Mouse (Mus musculus) forebrain, embryonic 15.5 days (tissue): Measurements from ENCODE around the gene Vps37c. TPM values are rescaled to one million over a fixed set of nuclear protein-coding genes. Genes with fewer than 3 reads are reported as not detected.

ENCODE experiments used
- ATAC-seq: fragments of 200-750 bp; cut with Nextera tagmentation; replicated peaks from 2 replicates; pipeline ENCODE4 v1.8.0; 2017; ENCODE audit warnings: mild to moderate bottlenecking, moderate TSS enrichment, moderate library complexity
- H3K27ac ChIP-seq: fragments of 300-500 bp; sonication (generic); replicated peaks from 2 replicates; pipeline ENCODE4 v1.5.1; 2015; ENCODE audit warnings: mild to moderate bottlenecking, inconsistent platforms
- H3K27me3 ChIP-seq: fragments of 300-500 bp; sonication (generic); 2 replicates; pipeline ENCODE4 v1.6.1; 2015; ENCODE audit warnings: inconsistent platforms
- H3K36me3 ChIP-seq: fragments of 300-500 bp; sonication (generic); 2 replicates; pipeline ENCODE4 v1.6.1; 2015; ENCODE audit warnings: mild to moderate bottlenecking, inconsistent platforms
- H3K4me1 ChIP-seq: fragments of 300-500 bp; sonication (generic); 2 replicates; pipeline ENCODE4 v1.6.1; 2015; ENCODE audit warnings: inconsistent platforms
- H3K4me2 ChIP-seq: fragments of 300-500 bp; sonication (generic); replicated peaks from 2 replicates; pipeline ENCODE4 v1.6.1; 2015; ENCODE audit warnings: mild to moderate bottlenecking, inconsistent platforms
- H3K4me3 ChIP-seq: fragments of 300-500 bp; sonication (generic); 2 replicates; pipeline ENCODE4 v1.5.1; 2015; ENCODE audit warnings: mild to moderate bottlenecking, inconsistent platforms
- H3K9ac ChIP-seq: fragments of 300-500 bp; sonication (generic); replicated peaks from 2 replicates; pipeline ENCODE4 v1.6.1; 2015; ENCODE audit warnings: mild to moderate bottlenecking, inconsistent platforms
- H3K9me3 ChIP-seq: fragments of 300-500 bp; sonication (generic); 2 replicates; pipeline ENCODE4 v1.6.1; 2016; ENCODE audit warnings: inconsistent platforms
- WGBS: fragments of 180-500 bp; shearing (Covaris S2); methylation state at CpG from one replicate; pipeline ENCODE4 v1.1.7; 2015; ENCODE audit warnings: mixed read lengths; 5-methylcytosine and 5-hydroxymethylcytosine counted together
- polyA plus RNA-seq: library from polyadenylated mRNA; unstranded; fragments of >200 nt; fragmentation: Nextera tagmentation; extraction: Ambion mirVana; gene quantifications from 2 replicates; pipeline ENCODE4 v1.2.1, GENCODE M21; 2015

Vps37c gene
- polyA plus RNA-seq, 1 experiment from 2014 or later = 39.3 TPM

DNA sequence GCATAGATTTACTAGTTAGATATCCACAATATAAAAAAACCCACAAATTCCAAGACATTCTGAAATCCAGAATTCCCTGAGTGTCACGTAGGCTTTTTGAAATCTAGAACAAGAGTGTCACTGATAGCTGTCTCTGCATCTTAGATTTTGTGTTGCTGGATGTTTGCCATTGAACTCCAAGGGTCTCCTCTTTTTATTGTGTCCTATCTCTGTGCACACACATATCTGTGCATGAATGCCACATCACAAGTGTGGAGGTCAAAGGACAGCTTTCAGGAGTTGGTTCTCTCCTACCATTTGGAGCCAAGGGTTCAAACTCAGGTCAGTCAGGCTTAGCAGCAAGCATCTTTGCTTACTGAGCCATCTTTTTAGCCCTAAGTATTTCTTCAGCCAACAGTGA, 19.3 kb downstream of the Vps37c start:
- Histone ChIP-seq H3K4me3 (no peak overlapping the region), H3K27ac (peak overlapping the region; percentile 96; the same call in 1 of the 2 replicates), H3K9me3 (no peaks in the 10 kb centered on the region), H3K4me2 (no peak overlapping the region), H3K4me1 (peaks cover 26% of the 10 kb centered on the region), H3K9ac (no peak overlapping the region), H3K36me3 (peaks cover 31% of the 10 kb centered on the region), H3K27me3 (no peaks in the 10 kb centered on the region)
- 91% methylated on average over 1 of the region's 1 CpGs for WGBS
- no peak for ATAC-seq

DNA sequence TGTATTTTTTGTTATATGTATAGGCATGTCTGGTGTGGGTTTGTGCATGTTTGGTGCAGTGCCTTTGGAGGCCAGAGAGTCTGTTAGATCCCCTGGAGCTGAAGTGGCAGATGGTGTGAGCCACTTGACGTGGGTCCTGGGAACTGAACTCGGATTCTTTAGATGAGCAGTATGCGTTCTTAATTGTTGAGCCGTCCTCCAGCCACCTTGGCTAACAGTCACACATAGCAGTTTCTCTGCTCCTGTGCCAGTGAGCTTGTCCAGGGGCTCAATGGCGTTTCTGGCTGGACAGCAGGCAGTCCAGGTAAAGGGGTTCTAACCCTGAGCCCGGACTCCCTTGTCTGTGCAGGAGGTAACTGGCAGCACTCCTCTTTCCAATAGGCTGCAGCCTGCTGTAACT, 20.4 kb downstream of the Vps37c start:
- ATAC-seq = no peak
- no peak overlapping the region for H3K9ac ChIP-seq
- peaks cover 39% of the 10 kb centered on the region for H3K36me3 ChIP-seq

GRCm38 (mm10) chr19:10709360-10710087, 21.0 kb downstream of the Vps37c start:
- peak overlapping the region; percentile 1; the same call in 1 of the 2 replicates for H3K4me2 ChIP-seq

More for the DNA sequence above, 20.4 kb downstream of the Vps37c start:
- Histone ChIP-seq H3K9me3 (no peaks in the 10 kb centered on the region), H3K27ac (peak overlapping the region; percentile 96), H3K4me2 (no peak overlapping the region), H3K27me3 (no peaks in the 10 kb centered on the region), H3K4me1 (peaks cover 26% of the 10 kb centered on the region), H3K4me3 (no peak overlapping the region)
- WGBS = 37% methylated on average over 6 of the region's 6 CpGs

DNA sequence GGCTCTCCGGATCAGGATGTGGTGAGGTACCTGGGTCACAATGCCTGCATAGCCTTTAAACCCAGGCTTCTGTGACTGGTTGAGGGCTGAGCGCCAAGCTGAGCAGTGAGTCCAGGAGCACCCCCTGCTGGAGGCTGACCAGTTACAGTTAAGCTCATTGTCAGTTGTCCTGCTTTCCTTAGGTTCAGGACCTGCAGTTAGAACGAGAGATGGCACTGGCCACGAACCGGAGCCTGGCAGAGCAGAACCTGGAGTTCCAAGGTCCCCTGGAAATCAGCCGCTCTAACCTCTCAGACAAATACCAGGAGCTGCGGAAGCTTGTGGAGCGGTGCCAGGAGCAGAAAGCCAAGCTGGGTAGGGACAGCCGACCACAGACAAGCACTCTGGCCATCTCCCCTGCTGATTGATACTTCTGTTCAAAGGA, 21.6 kb downstream of the Vps37c start:
- Histone ChIP-seq H3K36me3 (peaks cover 43% of the 10 kb centered on the region), H3K27ac (peak overlapping the region; percentile 96), H3K9ac (0 out of 2 replicates have a peak overlapping the region, but pooled peaks have one; percentile 7), H3K27me3 (no peaks in the 10 kb centered on the region), H3K9me3 (no peaks in the 10 kb centered on the region), H3K4me2 (peak overlapping the region; percentile 1; the same call in 1 of the 2 replicates), H3K4me1 (peaks cover 30% of the 10 kb centered on the region), H3K4me3 (no peak overlapping the region)
- ATAC-seq = peak; percentile 41; the same call in 1 of the 2 replicates
- WGBS = 36% methylated on average over 9 of the region's 9 CpGs

More at GRCm38 (mm10) chr19:10709360-10710087, 21.0 kb downstream of the Vps37c start:
- no peaks in the 10 kb centered on the region for H3K27me3 ChIP-seq
- no peaks in the 10 kb centered on the region for H3K9me3 ChIP-seq
- peaks cover 43% of the 10 kb centered on the region for H3K36me3 ChIP-seq
- 8% methylated on average over 8 of the region's 8 CpGs for WGBS
- ATAC-seq = peak; percentile 90
- no peak overlapping the region for H3K4me3 ChIP-seq
- peak overlapping the region; percentile 96 for H3K27ac ChIP-seq
- H3K4me1 ChIP-seq = peaks cover 29% of the 10 kb centered on the region
- 0 out of 2 replicates have a peak overlapping the region, but pooled peaks have one; percentile 7 for H3K9ac ChIP-seq

GRCm38 (mm10) chr19:10710751-10711150, 22.2 kb downstream of the Vps37c start:
- no peak overlapping the region for H3K4me3 ChIP-seq
- ATAC-seq = no peak
- H3K4me2 ChIP-seq = no peak overlapping the region
- no peaks in the 10 kb centered on the region for H3K27me3 ChIP-seq
- peaks cover 30% of the 10 kb centered on the region for H3K4me1 ChIP-seq
- no peaks in the 10 kb centered on the region for H3K9me3 ChIP-seq
- peak overlapping the region; percentile 96 for H3K27ac ChIP-seq
- H3K36me3 ChIP-seq = peaks cover 43% of the 10 kb centered on the region
- 83% methylated on average over 4 of the region's 4 CpGs for WGBS
- H3K9ac ChIP-seq = no peak overlapping the region; the same call in 1 of the 2 replicates

DNA sequence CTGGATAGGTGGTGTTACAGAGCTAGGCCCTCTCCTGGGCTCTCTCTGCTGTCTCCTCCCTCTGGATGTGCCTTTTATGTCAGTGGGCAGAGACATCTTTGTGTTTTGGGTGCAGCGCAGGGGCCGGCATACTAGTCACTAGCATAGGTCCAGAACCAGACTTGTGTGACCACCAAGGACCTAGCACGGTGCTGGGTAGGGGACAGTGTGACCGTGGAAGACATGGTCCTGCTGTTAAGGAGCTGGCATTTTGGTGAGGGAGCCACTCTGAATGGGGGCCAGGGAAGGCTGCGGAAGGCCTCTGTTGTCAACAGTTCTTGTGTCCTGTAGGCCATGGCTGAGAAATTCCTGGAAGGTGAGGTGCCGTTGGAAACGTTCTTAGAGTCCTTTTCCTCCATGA, 23.7 kb downstream of the Vps37c start:
- Histone ChIP-seq H3K4me1 (peaks cover 30% of the 10 kb centered on the region), H3K9me3 (no peaks in the 10 kb centered on the region), H3K36me3 (peaks cover 43% of the 10 kb centered on the region), H3K27ac (no peak overlapping the region), H3K4me2 (no peak overlapping the region), H3K4me3 (no peak overlapping the region), H3K27me3 (no peaks in the 10 kb centered on the region), H3K9ac (no peak overlapping the region)
- WGBS = 93% methylated on average over 7 of the region's 7 CpGs
- no peak for ATAC-seq

DNA sequence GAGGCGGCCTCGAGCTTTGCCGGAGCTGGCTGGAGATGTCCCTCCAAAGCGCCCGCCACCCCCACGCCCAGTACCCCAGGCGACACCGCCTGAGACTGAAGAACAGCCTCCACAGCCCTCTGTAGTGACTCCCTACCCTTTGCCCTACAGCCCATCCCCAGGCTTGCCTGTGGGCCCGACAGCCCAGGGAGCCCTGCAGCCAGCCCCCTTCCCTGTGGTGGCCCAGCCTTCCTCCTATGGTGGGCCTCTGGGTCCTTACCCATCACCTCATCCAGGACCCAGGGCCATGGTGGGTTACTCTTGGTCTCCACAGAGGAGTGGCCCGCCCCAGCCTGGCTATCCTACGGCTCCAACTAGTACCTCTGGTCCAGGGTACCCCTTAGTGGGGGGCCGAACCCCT, 24.1 kb downstream of the Vps37c start:
- 92% methylated on average over 12 of the region's 12 CpGs for WGBS
- no peak overlapping the region for H3K4me3 ChIP-seq
- H3K4me1 ChIP-seq = peaks cover 30% of the 10 kb centered on the region
- no peak overlapping the region for H3K9ac ChIP-seq
- H3K9me3 ChIP-seq = no peaks in the 10 kb centered on the region
- no peak overlapping the region for H3K27ac ChIP-seq
- H3K27me3 ChIP-seq = no peaks in the 10 kb centered on the region
- no peak for ATAC-seq
- H3K36me3 ChIP-seq = peaks cover 40% of the 10 kb centered on the region
- H3K4me2 ChIP-seq = no peak overlapping the region

- H3K4me3 ChIP-seq = no peak overlapping the region
- H3K27me3 ChIP-seq = no peaks in the 10 kb centered on the region
- H3K27ac ChIP-seq = no peak overlapping the region
- no peak overlapping the region for H3K9ac ChIP-seq
- 91% methylated on average over 10 of the region's 10 CpGs for WGBS
- no peak overlapping the region for H3K4me2 ChIP-seq
- H3K4me1 ChIP-seq = peaks cover 28% of the 10 kb centered on the region
- no peak for ATAC-seq
- peaks cover 35% of the 10 kb centered on the region for H3K36me3 ChIP-seq
- H3K9me3 ChIP-seq = no peaks in the 10 kb centered on the region
Measured at GRCm38 (mm10) chr19:10713551-10713950, 25.0 kb downstream of the Vps37c start.

GRCm38 (mm10) chr19:10714168-10714567, 25.6 kb downstream of the Vps37c start:
- Histone ChIP-seq H3K4me2 (no peak overlapping the region), H3K36me3 (peaks cover 35% of the 10 kb centered on the region), H3K4me1 (peaks cover 22% of the 10 kb centered on the region), H3K4me3 (no peak overlapping the region), H3K9me3 (no peaks in the 10 kb centered on the region), H3K27me3 (no peaks in the 10 kb centered on the region), H3K9ac (no peak overlapping the region), H3K27ac (peak overlapping the region; percentile 56)
- 86% methylated on average over 6 of the region's 6 CpGs for WGBS
- no peak for ATAC-seq

- Histone ChIP-seq H3K9me3 (no peaks in the 10 kb centered on the region), H3K27me3 (no peaks in the 10 kb centered on the region), H3K36me3 (peaks cover 35% of the 10 kb centered on the region), H3K4me2 (no peak overlapping the region), H3K27ac (peak overlapping the region; percentile 56), H3K9ac (no peak overlapping the region), H3K4me1 (peaks cover 19% of the 10 kb centered on the region), H3K4me3 (no peak overlapping the region)
- WGBS = 37% methylated on average over 4 of the region's 4 CpGs
- ATAC-seq = peak; percentile 42; the same call in 1 of the 2 replicates
Measured at GRCm38 (mm10) chr19:10714682-10715475, 26.3 kb downstream of the Vps37c start.

DNA sequence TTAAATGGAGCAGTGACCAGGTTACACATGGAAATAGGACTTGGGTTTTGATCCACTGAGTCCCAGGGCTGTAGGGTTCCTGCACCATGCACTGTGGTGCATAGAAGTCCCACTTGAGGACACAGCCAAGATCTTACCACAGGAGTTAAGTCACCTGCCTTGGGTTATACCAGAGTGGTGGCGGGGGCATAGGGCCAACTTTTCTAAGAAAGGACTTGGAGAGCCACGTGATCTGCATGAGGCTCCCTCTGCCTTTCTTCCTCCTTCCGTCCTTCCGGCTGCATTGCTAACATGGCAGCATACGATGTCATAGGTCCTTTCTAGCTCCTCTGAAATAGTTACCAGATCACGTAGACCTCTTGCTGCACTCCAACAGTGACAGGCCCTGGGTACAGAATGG, 26.9 kb downstream of the Vps37c start:
- Histone ChIP-seq H3K36me3 (peaks cover 35% of the 10 kb centered on the region), H3K27ac (peak overlapping the region; percentile 52), H3K4me2 (no peak overlapping the region), H3K4me1 (peaks cover 14% of the 10 kb centered on the region), H3K9ac (no peak overlapping the region), H3K9me3 (no peaks in the 10 kb centered on the region), H3K4me3 (no peak overlapping the region), H3K27me3 (no peaks in the 10 kb centered on the region)
- ATAC-seq = no peak
- 85% methylated on average over 6 of the region's 6 CpGs for WGBS

DNA sequence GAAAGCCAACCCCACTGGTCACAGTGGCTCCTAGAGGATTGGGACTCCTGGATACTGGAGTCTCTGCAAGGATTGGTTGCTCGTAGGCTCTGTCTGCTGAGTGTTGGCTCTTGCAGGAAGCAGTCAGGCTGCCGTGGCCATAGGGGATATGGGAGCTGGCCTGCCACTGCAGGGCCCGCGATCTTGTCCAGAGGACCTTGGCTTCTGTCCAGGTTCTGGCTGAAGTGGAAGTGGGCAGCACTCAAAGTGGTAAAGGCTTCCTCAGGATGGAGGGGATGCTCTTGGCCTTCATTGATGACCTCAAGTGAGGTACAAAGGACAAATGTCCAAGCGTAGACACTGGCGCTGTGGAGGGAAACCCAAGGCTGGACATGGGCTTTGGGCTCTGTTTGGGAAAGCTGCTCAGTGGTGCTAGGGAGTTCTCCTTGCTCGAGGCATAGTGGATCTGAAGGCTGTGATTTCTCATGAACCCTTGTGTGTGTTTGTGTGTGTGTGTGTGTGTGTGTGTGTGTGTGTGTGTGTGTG, 29.8 kb downstream of the Vps37c start:
- H3K9me3 ChIP-seq = no peaks in the 10 kb centered on the region
- no peak overlapping the region for H3K4me2 ChIP-seq
- H3K4me3 ChIP-seq = no peak overlapping the region
- 74% methylated on average over 7 of the region's 7 CpGs for WGBS
- peaks cover 10% of the 10 kb centered on the region for H3K4me1 ChIP-seq
- H3K27ac ChIP-seq = no peak overlapping the region
- H3K27me3 ChIP-seq = no peaks in the 10 kb centered on the region
- ATAC-seq = no peak
- no peak overlapping the region for H3K9ac ChIP-seq
- peaks cover 9% of the 10 kb centered on the region; the same call in 1 of the 2 replicates for H3K36me3 ChIP-seq
